In genomic region chr7:142060931-142061565, GRCm38 (mm10) we compare ENCODE assay signal across 8 mouse cellular contexts. TPM values are rescaled to one million over a fixed set of nuclear protein-coding genes. Genes with fewer than 3 reads are reported as not detected.
DNase-seq lines count a peak whose midpoint lies in the region; ATAC-seq lines count a peak whose summit lies in the region.

TSS of gene Mob2 (minus strand) at chr7:142061065.

- H3K4me2 ChIP-seq in intestine, embryonic 15.5 days (replicated peaks), result peak within 1 kb of the TSS; percentile 82

- no peaks in the 10 kb centered on the region for H3K36me3 ChIP-seq in intestine, embryonic 15.5 days

- peak within 1 kb of the TSS; percentile 66; the same call in 1 of the 2 replicates for H3K27ac ChIP-seq in intestine, embryonic 15.5 days

- DNase-seq in adrenal gland, adult 8-10 months, result peak; percentile 86
- peak; percentile 82 for DNase-seq in embryo, embryonic 9.5 days (ENCODE audit: extremely low spot score)
- DNase-seq in gastrocnemius, postnatal 4 days (ENCODE audit: low spot score in 2 of 2), result peak; percentile 83 to 89
- DNase-seq in left cerebral cortex, postnatal 14 days (ENCODE audit: low spot score in 2 of 2), result peak; percentile 78 to 88
- DNase-seq in right cerebral cortex, postnatal 14 days, result peak; percentile 87
- DNase-seq in urinary bladder, postnatal 25 days (ENCODE audit: low spot score), result peak; percentile 90

- H3K9me3 ChIP-seq in intestine, embryonic 15.5 days, result no peaks in the 10 kb centered on the region

- H3K4me3 ChIP-seq in intestine, embryonic 15.5 days (replicated peaks), result peak within 1 kb of the TSS; percentile 97

- H3K9ac ChIP-seq in intestine, embryonic 15.5 days, result peak within 1 kb of the TSS; percentile 94

- intact Hi-C loops in left cerebral cortex, postnatal 14 days (cut with DNase I), result loop anchor here (10.0 kb wide), 1 partner anchor 224 kb away; no protein-coding TSS in a partner anchor

- WGBS in intestine, embryonic 15.5 days, result under 1% methylated on average over 49 of the region's 49 CpGs

- H3K4me1 ChIP-seq in intestine, embryonic 15.5 days (replicated peaks), result peaks cover 19% of the 10 kb centered on the region

- no peaks in the 10 kb centered on the region for H3K27me3 ChIP-seq in intestine, embryonic 15.5 days (replicated peaks)

- peak; percentile 97 for ATAC-seq in intestine, embryonic 15.5 days
- peak; percentile 88 for ATAC-seq in megakaryocyte-erythroid progenitor cell, adult 5-6 weeks (replicated peaks; ENCODE audit: low FRiP score, low TSS enrichment, poor library complexity, severe bottlenecking)

RNA-seq across cellular contexts. Expression of gene Mob2, which starts in this region (rescaled TPM):
- total RNA-seq in adrenal gland, adult 8-10 months (2022), result 10 to 100 TPM; 52.8 to 65.8 (median 57.6) TPM
- 10 to 100 TPM; 45.0 to 47.9 TPM for total RNA-seq in gastrocnemius, postnatal 4 days (2021)
- 57.8 and 61.8 TPM in 2 replicates for polyA plus RNA-seq in intestine, embryonic 15.5 days (2015; fragmentation: Nextera tagmentation; extraction: Ambion mirVana)
- 10 to 100 TPM; 26.4 to 31.7 TPM for total RNA-seq in left cerebral cortex, postnatal 14 days (2021)
- total RNA-seq in megakaryocyte-erythroid progenitor cell, adult 5-6 weeks (2014; fragmentation: Nextera tagmentation), result 39.5 and 41.5 TPM in 2 replicates
- total RNA-seq in megakaryocyte-erythroid progenitor cell, adult 5-6 weeks (2017), result 36.2 and 37.3 TPM in 2 replicates

Comparison
In these comparisons a context has a peak if more than half of its experiments do, and no peak if none do; other contexts are left out.
1. Peak in every context shown above with its lines: DNase-seq, ATAC-seq, H3K4me3 ChIP-seq and H3K27ac ChIP-seq.